Mouse (Mus musculus): ENCODE measurements at regions not wholly inside any gene's neighbourhood (a gene's known extent, or its start where the extent isn't known, plus 50 kb on each side); places are given as distances from the start of the nearest gene placed in this dataset.

GRCm38 (mm10) chr13:73207931-73208448 lies 52.3 kb upstream of the Irx4 start:
- no peak for ATAC-seq (ENCODE audit: extremely low read depth, insufficient number of reproducible peaks, low FRiP score, poor library complexity, severe bottlenecking)
- no peaks in the 10 kb centered on the region for H3K36me3 ChIP-seq (replicated peaks)
- H3K27me3 ChIP-seq (ENCODE audit: insufficient read depth, low read length), result no peaks in the 10 kb centered on the region
- TF ChIP-seq CTCF (IDR thresholded peaks at IDR 0.05; ENCODE audit: low read depth, low read length), result no peak
- TF ChIP-seq TAL1 (conservative IDR thresholded peaks at IDR 0.05; ENCODE audit: low read depth, low read length), result no peak
- TF ChIP-seq GATA1 (IDR thresholded peaks at IDR 0.05; ENCODE audit: borderline replicate concordance, low read length), result no peak
- no peak for TF ChIP-seq POLR2AphosphoS5 (IDR thresholded peaks at IDR 0.05; ENCODE audit: insufficient replicate concordance, low read depth, low read length)
- TF ChIP-seq GATA2 (IDR thresholded peaks at IDR 0.05; ENCODE audit: borderline replicate concordance, low read depth, low read length), result no peak
- no peaks in the 10 kb centered on the region for H3K4me1 ChIP-seq (ENCODE audit: insufficient read depth, low read depth, low read length)
- no peak for DNase-seq (ENCODE audit: low spot score)
- H3K9me3 ChIP-seq (replicated peaks), result peaks cover 39% of the 10 kb centered on the region
- no peak overlapping the region for H3K4me3 ChIP-seq (ENCODE audit: low read depth, low read length)

Data from G1E (cell line).